Mouse (Mus musculus): ENCODE measurements around the gene Esrrg.

DNA sequence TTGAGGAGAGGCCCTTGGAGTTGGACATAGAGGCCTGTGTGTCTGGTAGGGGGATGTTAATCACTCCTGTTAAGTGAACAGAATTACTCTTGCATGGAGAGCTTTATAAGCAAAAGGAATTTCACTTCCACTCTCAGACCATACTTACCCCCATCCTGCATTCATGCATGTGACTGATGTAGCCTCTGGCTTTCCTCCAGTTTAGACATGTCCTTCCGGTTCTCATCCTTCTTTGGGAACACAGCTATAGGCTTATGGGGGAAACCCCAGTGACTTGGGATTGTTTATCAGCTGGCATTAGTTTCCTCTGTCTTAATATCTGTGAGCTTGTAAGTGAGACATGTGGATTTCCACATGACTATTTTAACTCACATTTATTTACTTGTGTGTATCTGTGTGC lies 217.5 kb downstream of the Esrrg start:
- no peak for TF ChIP-seq CTCF (IDR thresholded peaks at IDR 0.05; ENCODE audit: low read depth, low read length)
- TF ChIP-seq POLR2A (IDR thresholded peaks at IDR 0.05; ENCODE audit: extremely low read depth, insufficient read depth, low read length), result no peak

All from liver, adult 2 months (tissue).